Mouse (Mus musculus) forebrain, embryonic 14.5 days (tissue): ENCODE data around the gene Mrgpra2a. TPM values are rescaled to one million over a fixed set of nuclear protein-coding genes. Genes with fewer than 3 reads are reported as not detected.

ENCODE experiments used
- ATAC-seq: fragments of 200-750 bp; cut with Nextera tagmentation; 2 replicates; pipeline ENCODE4 v1.8.0; 2017; ENCODE audit warnings: mild to moderate bottlenecking, moderate library complexity
- DNase-seq: peaks from one replicate; pipeline ENCODE4 v3.0.0-alpha.2; 2015; ENCODE audit warnings: low spot score
- H3K27ac ChIP-seq: fragments of 300-500 bp; sonication (generic); 2 replicates; pipeline ENCODE4 v1.5.1; 2014; ENCODE audit warnings: low read depth, mild to moderate bottlenecking, control low read depth, low read length, moderate library complexity
- H3K27me3 ChIP-seq: fragments of 300-500 bp; sonication (generic); replicated peaks from 2 replicates; pipeline ENCODE4 v1.6.1; 2014; ENCODE audit warnings: low read length, control low read depth, mixed read lengths; ENCODE audit not compliant: control insufficient read depth, insufficient read depth
- H3K36me3 ChIP-seq: fragments of 300-500 bp; sonication (generic); 2 replicates; pipeline ENCODE4 v1.6.1; 2014; ENCODE audit warnings: low read length, control low read depth; ENCODE audit not compliant: control insufficient read depth, insufficient read depth
- H3K4me1 ChIP-seq: fragments of 300-500 bp; sonication (generic); 2 replicates; pipeline ENCODE4 v1.6.1; 2014; ENCODE audit warnings: antibody characterized with exemption, low read length, control low read depth; ENCODE audit not compliant: control insufficient read depth, insufficient read depth
- H3K4me2 ChIP-seq: fragments of 300-500 bp; sonication (generic); 2 replicates; pipeline ENCODE4 v1.6.1; 2014; ENCODE audit warnings: mild to moderate bottlenecking, control low read depth, low read length
- H3K4me3 ChIP-seq: fragments of 300-500 bp; sonication (generic); 2 replicates; pipeline ENCODE4 v1.5.1; 2014; ENCODE audit warnings: low read depth, low read length, control low read depth
- H3K9ac ChIP-seq: fragments of 300-500 bp; sonication (generic); 2 replicates; pipeline ENCODE4 v1.6.1; 2014; ENCODE audit warnings: mild to moderate bottlenecking, low read length, control low read depth, moderate library complexity
- H3K9me3 ChIP-seq: fragments of 300-500 bp; sonication (generic); replicated peaks from 2 replicates; pipeline ENCODE4 v1.6.1; 2016; ENCODE audit warnings: low read length, control low read depth, mixed read lengths; ENCODE audit not compliant: control insufficient read depth
- WGBS: fragments of 180-500 bp; shearing (Covaris S2); extraction: QIAGEN DNeasy Blood & Tissue Kit; methylation state at CpG from one replicate; pipeline ENCODE4 v1.1.7; 2014; 5-methylcytosine and 5-hydroxymethylcytosine counted together
- polyA plus RNA-seq: library from polyadenylated mRNA; unstranded; fragments of >200 nt; fragmentation: Nextera tagmentation; extraction: Ambion mirVana; gene quantifications from 2 replicates; pipeline ENCODE4 v1.2.1, GENCODE M21; 2014

Gene Mrgpra2a
- polyA plus RNA-seq, 1 experiment from 2014 or later: not detected

- no peaks in the 10 kb centered on the region for H3K27me3 ChIP-seq
- no peak for ATAC-seq
- no peaks in the 10 kb centered on the region for H3K4me1 ChIP-seq
- 67% methylated on average over 2 of the region's 2 CpGs for WGBS
- no peak overlapping the region for H3K27ac ChIP-seq
- H3K9ac ChIP-seq: no peak overlapping the region
- H3K4me3 ChIP-seq: no peak overlapping the region
- no peak overlapping the region for H3K4me2 ChIP-seq
- H3K36me3 ChIP-seq: no peaks in the 10 kb centered on the region
- H3K9me3 ChIP-seq: peaks cover 3% of the 10 kb centered on the region; the same call in 1 of the 2 replicates
- DNase-seq: no peak
Measured at GRCm38 (mm10) chr7:47410602-47411001, 41.3 kb downstream of the Mrgpra2a start.

GRCm38 (mm10) chr7:47409545-47409944, 42.4 kb downstream of the Mrgpra2a start:
- Histone ChIP-seq H3K36me3 (no peaks in the 10 kb centered on the region), H3K4me3 (no peak overlapping the region), H3K9me3 (peaks cover 3% of the 10 kb centered on the region; the same call in 1 of the 2 replicates), H3K4me1 (no peaks in the 10 kb centered on the region), H3K27ac (no peak overlapping the region), H3K27me3 (no peaks in the 10 kb centered on the region), H3K4me2 (no peak overlapping the region), H3K9ac (no peak overlapping the region)
- WGBS: 55% methylated on average over 1 of the region's 1 CpGs
- ATAC-seq (no peak), DNase-seq (no peak)

- H3K9me3 ChIP-seq: no peaks in the 10 kb centered on the region
- no peak overlapping the region for H3K9ac ChIP-seq
- no peak overlapping the region for H3K4me2 ChIP-seq
- no peak overlapping the region for H3K4me3 ChIP-seq
- H3K27ac ChIP-seq: no peak overlapping the region
- ATAC-seq (no peak), DNase-seq (no peak)
- no peaks in the 10 kb centered on the region for H3K27me3 ChIP-seq
- no peaks in the 10 kb centered on the region for H3K4me1 ChIP-seq
- H3K36me3 ChIP-seq: no peaks in the 10 kb centered on the region
Measured at GRCm38 (mm10) chr7:47401125-47401524, 50.8 kb downstream of the Mrgpra2a start.

Other genes with a start within 250 kb of the Mrgpra2a start
- not detected in 2 replicates for gene Mrgpra6, start 247.2 kb downstream of the Mrgpra2a start, polyA plus RNA-seq
- gene Mrgpra9, start 199.3 kb downstream of the Mrgpra2a start, polyA plus RNA-seq: not detected in 2 replicates
- gene Mrgpra1, start 97.9 kb downstream of the Mrgpra2a start, polyA plus RNA-seq: not detected in 2 replicates
- not detected in 2 replicates for gene Mrgpra2b, start 76.7 kb upstream of the Mrgpra2a start, polyA plus RNA-seq
- not detected in 2 replicates for gene Mrgpra3, start 149.2 kb upstream of the Mrgpra2a start, polyA plus RNA-seq